Mouse (Mus musculus): ENCODE measurements around the gene Psen2. TPM values are rescaled to one million over a fixed set of nuclear protein-coding genes. Genes with fewer than 3 reads are reported as not detected.

Gene Psen2
- polyA plus RNA-seq, 1 experiment from 2014 or later = 26.4 TPM

DNA sequence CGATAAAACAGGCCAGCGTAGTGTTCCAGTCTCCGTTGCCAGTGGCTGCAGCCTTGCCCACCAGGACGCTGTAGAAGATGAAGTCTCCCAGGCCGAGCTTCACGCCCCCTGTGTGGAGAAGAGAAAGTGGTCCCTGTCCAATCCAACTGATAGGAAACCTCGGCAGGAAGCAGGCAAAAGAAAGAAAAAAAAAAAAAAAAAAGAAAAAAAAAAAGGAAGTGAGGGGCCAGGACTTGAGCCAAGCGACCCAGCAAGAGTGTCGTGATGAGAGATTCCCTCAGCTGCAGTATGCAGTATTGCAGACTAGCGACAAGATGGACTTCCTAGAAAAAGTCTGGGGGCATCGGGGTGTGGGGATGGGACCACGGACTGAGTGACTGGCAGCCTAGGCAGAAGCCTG lies 34.4 kb downstream of the Psen2 start:
- H3K27me3 ChIP-seq (replicated peaks; ENCODE audit: insufficient read depth, low read length) = no peaks in the 10 kb centered on the region
- no peak for DNase-seq (ENCODE audit: low spot score)
- H3K4me1 ChIP-seq (ENCODE audit: insufficient read depth, low read depth, low read length) = no peaks in the 10 kb centered on the region
- no peak overlapping the region for H3K27ac ChIP-seq (ENCODE audit: low read length)
- no peak overlapping the region for H3K9ac ChIP-seq (replicated peaks; ENCODE audit: low read depth)
- no peaks in the 10 kb centered on the region for H3K9me3 ChIP-seq (ENCODE audit: low read length)
- no peaks in the 10 kb centered on the region for H3K36me3 ChIP-seq (ENCODE audit: insufficient read depth, low read length)
- no peak overlapping the region for H3K4me3 ChIP-seq (ENCODE audit: low read depth, low read length)
- 64% methylated on average over 12 of the region's 12 CpGs for WGBS
- ATAC-seq = no peak
- TF ChIP-seq EP300 (IDR thresholded peaks at IDR 0.05) (no peak), CTCF (IDR thresholded peaks at IDR 0.05) (no peak)
- no peak overlapping the region for H3K4me2 ChIP-seq (replicated peaks; ENCODE audit: low read depth, low read length)

DNA sequence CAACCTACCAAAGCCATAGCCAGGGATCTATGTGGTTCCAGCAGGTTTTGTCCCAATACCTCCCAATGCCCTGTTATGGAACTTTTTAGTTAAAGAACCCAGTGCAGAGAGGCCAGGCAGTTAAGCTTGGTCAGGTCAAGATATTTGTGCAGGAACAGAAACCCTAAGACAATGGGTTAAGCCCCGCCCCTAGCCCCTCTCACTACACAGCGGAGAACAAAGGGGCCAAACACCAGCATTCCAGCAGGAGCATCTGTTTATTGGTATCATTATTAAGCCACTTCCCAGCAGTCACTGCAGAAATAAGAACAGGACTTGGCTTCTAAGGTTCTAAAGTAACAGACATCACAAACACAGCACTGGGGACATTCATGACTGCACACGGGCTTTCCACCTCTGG lies 36.5 kb downstream of the Psen2 start:
- Histone ChIP-seq H3K4me3 (ENCODE audit: low read depth, low read length) (no peak overlapping the region), H3K27ac (ENCODE audit: low read length) (peak overlapping the region; percentile 83), H3K4me2 (replicated peaks; ENCODE audit: low read depth, low read length) (0 out of 2 replicates have a peak overlapping the region, but pooled peaks have one; percentile 64), H3K36me3 (ENCODE audit: insufficient read depth, low read length) (no peaks in the 10 kb centered on the region), H3K4me1 (ENCODE audit: insufficient read depth, low read depth, low read length) (no peaks in the 10 kb centered on the region), H3K9me3 (ENCODE audit: low read length) (no peaks in the 10 kb centered on the region), H3K9ac (replicated peaks; ENCODE audit: low read depth) (no peak overlapping the region), H3K27me3 (replicated peaks; ENCODE audit: insufficient read depth, low read length) (no peaks in the 10 kb centered on the region)
- 83% methylated on average over 3 of the region's 3 CpGs for WGBS
- TF ChIP-seq EP300 (IDR thresholded peaks at IDR 0.05) = no peak
- ATAC-seq (no peak), DNase-seq (ENCODE audit: low spot score) (no peak)

DNA sequence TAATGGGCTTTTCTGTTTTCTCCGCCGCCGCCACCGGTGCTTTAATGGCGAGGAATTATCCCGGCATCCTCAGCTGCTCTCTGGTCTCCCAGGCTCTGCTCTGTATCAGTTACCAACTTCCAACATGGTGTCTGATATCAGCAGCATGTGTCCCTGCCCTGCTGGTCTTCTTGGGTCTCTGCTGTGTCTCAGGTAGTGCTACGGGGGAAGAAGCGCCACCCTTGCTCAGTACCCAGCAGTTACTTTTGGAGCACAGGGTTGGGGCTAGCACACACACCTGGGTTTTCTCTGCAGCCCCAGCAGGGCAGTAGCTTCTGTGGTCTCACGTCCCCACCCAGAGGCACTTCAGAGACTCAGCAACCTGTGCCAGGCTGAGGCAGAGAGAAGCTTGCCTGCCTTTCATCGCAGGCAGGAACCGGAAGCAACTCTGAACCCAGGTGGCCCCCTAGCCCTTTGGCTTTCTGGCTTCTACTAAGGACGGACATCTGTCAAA lies 37.0 kb downstream of the Psen2 start:
- peak; percentile 49 for DNase-seq (ENCODE audit: low spot score)

DNA sequence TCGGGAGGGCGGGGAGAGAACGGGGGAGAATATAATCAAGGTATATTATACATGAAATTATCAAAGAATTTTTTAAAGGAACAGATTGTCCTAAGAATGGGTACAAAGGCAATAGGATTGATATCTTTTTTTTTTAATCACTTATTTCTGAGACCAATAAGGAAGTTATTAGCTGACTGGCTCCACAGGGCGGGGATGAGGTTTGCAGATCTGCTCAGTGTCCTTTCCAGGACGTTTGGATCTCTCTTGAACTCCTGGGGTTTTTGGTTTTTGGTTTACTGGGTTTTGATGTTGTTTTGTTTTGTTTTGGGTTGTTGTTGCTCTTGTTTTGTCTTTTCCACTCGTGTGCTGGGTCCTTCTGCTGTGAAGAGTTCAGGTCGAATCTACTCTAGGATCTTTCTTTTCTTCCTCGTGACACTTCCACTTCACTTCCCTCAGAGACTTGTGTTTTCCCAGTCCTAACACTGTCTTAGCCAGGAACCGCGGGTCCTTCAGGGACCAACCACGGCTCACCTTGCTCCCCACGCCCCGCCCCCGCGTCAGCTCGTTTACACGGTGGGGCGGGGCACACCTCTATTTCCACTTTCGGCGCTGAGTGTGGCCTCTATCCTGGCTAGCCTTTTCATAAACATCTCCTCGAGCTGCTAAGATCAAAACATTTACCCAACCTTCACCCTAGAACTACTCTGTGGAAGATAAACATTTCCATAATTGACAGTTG lies 37.6 kb downstream of the Psen2 start:
- no peak for TF ChIP-seq CTCF (IDR thresholded peaks at IDR 0.05)
- TF ChIP-seq EP300 (IDR thresholded peaks at IDR 0.05) = no peak
- H3K27ac ChIP-seq (ENCODE audit: low read length) = peak overlapping the region; percentile 83
- no peaks in the 10 kb centered on the region for H3K4me1 ChIP-seq (ENCODE audit: insufficient read depth, low read depth, low read length)
- no peaks in the 10 kb centered on the region for H3K36me3 ChIP-seq (ENCODE audit: insufficient read depth, low read length)
- peak overlapping the region; percentile 39; the same call in 1 of the 2 replicates for H3K9ac ChIP-seq (replicated peaks; ENCODE audit: low read depth)
- peak; percentile 90 for DNase-seq (ENCODE audit: low spot score)
- peak; percentile 95 for ATAC-seq
- H3K4me2 ChIP-seq (replicated peaks; ENCODE audit: low read depth, low read length) = peak overlapping the region; percentile 64
- H3K4me3 ChIP-seq (ENCODE audit: low read depth, low read length) = peak overlapping the region; percentile 37
- no peaks in the 10 kb centered on the region for H3K9me3 ChIP-seq (ENCODE audit: low read length)
- H3K27me3 ChIP-seq (replicated peaks; ENCODE audit: insufficient read depth, low read length) = no peaks in the 10 kb centered on the region
- 9% methylated on average over 21 of the region's 21 CpGs for WGBS

More for the DNA sequence above, 37.0 kb downstream of the Psen2 start:
- H3K27ac ChIP-seq (ENCODE audit: low read length) = peak overlapping the region; percentile 83
- TF ChIP-seq EP300 (IDR thresholded peaks at IDR 0.05) (no peak), CTCF (IDR thresholded peaks at IDR 0.05) (no peak; the same call in 1 of the 2 replicates)
- no peaks in the 10 kb centered on the region for H3K4me1 ChIP-seq (ENCODE audit: insufficient read depth, low read depth, low read length)
- H3K4me3 ChIP-seq (ENCODE audit: low read depth, low read length) = peak overlapping the region; percentile 37
- H3K9me3 ChIP-seq (ENCODE audit: low read length) = no peaks in the 10 kb centered on the region
- H3K27me3 ChIP-seq (replicated peaks; ENCODE audit: insufficient read depth, low read length) = no peaks in the 10 kb centered on the region
- WGBS = 3% methylated on average over 12 of the region's 12 CpGs
- H3K9ac ChIP-seq (replicated peaks; ENCODE audit: low read depth) = peak overlapping the region; percentile 39; the same call in 1 of the 2 replicates
- ATAC-seq = peak; percentile 63
- peak overlapping the region; percentile 64 for H3K4me2 ChIP-seq (replicated peaks; ENCODE audit: low read depth, low read length)
- H3K36me3 ChIP-seq (ENCODE audit: insufficient read depth, low read length) = no peaks in the 10 kb centered on the region

DNA sequence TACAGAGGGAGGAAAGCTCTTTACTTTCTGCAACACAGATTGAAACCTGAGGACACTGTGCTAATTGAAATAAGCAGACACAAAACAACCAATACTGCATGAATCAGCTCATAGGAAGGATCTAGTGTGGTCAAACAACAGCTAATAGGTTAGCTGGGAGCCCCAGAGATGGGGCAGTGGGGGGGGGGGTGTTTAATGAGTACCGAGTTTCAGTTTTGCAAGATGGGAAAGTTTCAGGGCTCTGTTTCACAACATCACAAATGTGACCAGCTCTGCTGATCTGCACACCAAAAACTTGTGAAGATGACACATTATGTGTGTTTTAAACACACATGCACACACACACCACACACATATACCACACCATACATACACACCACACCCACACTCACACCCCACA lies 41.2 kb downstream of the Psen2 start:
- TF ChIP-seq EP300 (IDR thresholded peaks at IDR 0.05) = no peak
- TF ChIP-seq CTCF (IDR thresholded peaks at IDR 0.05) = no peak
- Histone ChIP-seq H3K27me3 (replicated peaks; ENCODE audit: insufficient read depth, low read length) (no peaks in the 10 kb centered on the region), H3K27ac (ENCODE audit: low read length) (no peak overlapping the region), H3K4me2 (replicated peaks; ENCODE audit: low read depth, low read length) (no peak overlapping the region), H3K4me3 (ENCODE audit: low read depth, low read length) (no peak overlapping the region), H3K9me3 (ENCODE audit: low read length) (no peaks in the 10 kb centered on the region), H3K36me3 (ENCODE audit: insufficient read depth, low read length) (no peaks in the 10 kb centered on the region), H3K9ac (replicated peaks; ENCODE audit: low read depth) (no peak overlapping the region), H3K4me1 (ENCODE audit: insufficient read depth, low read depth, low read length) (no peaks in the 10 kb centered on the region)
- WGBS = 67% methylated on average over 1 of the region's 1 CpGs
- DNase-seq (ENCODE audit: low spot score) (no peak), ATAC-seq (no peak)

DNA sequence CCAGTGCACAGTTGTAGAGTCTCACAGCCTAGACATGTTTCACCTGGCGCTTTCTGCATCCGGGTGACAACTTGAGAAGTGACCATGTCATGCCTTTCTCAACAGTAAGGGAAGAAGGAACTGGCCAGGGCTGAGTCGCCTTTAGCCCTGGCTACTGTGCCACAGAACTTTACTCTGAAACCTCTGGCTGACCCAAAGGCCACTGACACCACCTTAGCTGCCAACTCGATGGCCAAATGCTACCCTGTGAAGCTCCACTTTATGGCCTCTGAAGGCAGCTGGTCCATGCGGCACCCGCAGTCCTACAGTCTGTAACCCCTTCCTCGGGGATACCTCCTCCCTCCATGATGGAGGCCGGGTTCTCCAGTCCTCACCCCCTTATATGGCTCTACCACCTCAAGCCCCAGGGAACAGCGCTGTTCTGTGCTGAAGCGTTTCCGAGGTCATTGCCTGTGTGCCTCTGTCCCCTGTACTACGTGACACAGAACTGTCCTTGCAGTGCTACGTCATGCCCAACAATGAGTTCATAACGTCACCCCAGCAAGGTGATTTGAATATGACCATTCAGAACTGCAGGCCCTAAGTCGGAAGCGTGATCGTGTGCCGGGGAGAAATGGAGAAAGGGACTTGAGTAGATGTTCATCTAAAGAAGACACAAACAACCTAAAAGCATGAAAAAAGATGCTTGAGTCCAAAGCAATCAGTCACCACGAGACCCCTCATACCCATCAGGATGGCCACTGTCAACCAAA lies 42.3 kb downstream of the Psen2 start:
- Histone ChIP-seq H3K27me3 (replicated peaks; ENCODE audit: insufficient read depth, low read length) (no peaks in the 10 kb centered on the region), H3K4me3 (ENCODE audit: low read depth, low read length) (no peak overlapping the region), H3K4me2 (replicated peaks; ENCODE audit: low read depth, low read length) (no peak overlapping the region), H3K27ac (ENCODE audit: low read length) (no peak overlapping the region), H3K9ac (replicated peaks; ENCODE audit: low read depth) (no peak overlapping the region), H3K4me1 (ENCODE audit: insufficient read depth, low read depth, low read length) (no peaks in the 10 kb centered on the region), H3K36me3 (ENCODE audit: insufficient read depth, low read length) (no peaks in the 10 kb centered on the region), H3K9me3 (ENCODE audit: low read length) (no peaks in the 10 kb centered on the region)
- 85% methylated on average over 19 of the region's 19 CpGs for WGBS
- ATAC-seq (no peak), DNase-seq (ENCODE audit: low spot score) (no peak)
- TF ChIP-seq CTCF (IDR thresholded peaks at IDR 0.05) (no peak), EP300 (IDR thresholded peaks at IDR 0.05) (no peak)

All from lung, postnatal 0 days (tissue).